In the genomic region with DNA sequence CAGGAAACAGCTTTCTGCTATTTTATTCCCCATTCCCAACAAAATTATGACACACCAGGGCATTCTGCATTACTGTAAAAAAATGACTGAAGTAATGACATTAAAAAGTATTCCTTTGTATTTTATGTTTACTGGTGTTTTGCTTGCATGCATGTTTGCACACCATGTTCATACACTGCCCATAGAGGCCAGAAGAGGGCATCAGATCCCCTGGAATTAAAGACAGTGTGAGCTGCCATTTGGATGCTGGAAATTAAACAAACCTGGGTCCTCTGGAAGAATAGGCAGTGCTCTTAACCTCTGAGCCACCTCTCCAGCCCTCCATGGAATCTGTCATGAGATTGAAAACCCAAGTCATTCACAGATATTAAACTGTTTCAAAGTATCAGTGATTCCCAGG, we compare ENCODE assay signal across 8 mouse cellular contexts.
DNase-seq lines count a peak whose midpoint lies in the region; ATAC-seq and TF ChIP-seq lines count a peak whose summit lies in the region.
"Had no signal": no experiment of that assay in that cellular context is flagged by ENCODE, and none has a peak within 500 bp of the region (broad histone marks: within the 10 kb centered on the region; RNA-seq: fewer than 3 reads in every experiment).

No protein-coding gene starts in this region.

- no peak overlapping the region for H3K27ac ChIP-seq in hindbrain, embryonic 11.5 days (ENCODE audit: low read depth, low read length)
- no peak overlapping the region for H3K27ac ChIP-seq in hindbrain, embryonic 12.5 days
- H3K27ac ChIP-seq in CH12.LX (ENCODE audit: insufficient read depth, low read depth): no peak overlapping the region
- H3K27ac ChIP-seq: embryonic facial prominence, embryonic 15.5 days had no signal

- in situ Hi-C loops in CH12.LX (cut with MboI; ENCODE audit: low pct_ligation_motif_present, low pct_unique_long_range_greater_than_20kb, low sequenced_read_pairs): loop anchor here (10.0 kb wide), 1 partner anchor 202 kb away; the partner anchor contains the start of gene Pla2g10

- no peaks in the 10 kb centered on the region for H3K9me3 ChIP-seq in hindbrain, embryonic 11.5 days (ENCODE audit: control insufficient read depth, low read length)
- no peaks in the 10 kb centered on the region for H3K9me3 ChIP-seq in hindbrain, embryonic 12.5 days (replicated peaks)
- no peaks in the 10 kb centered on the region for H3K9me3 ChIP-seq in CH12.LX (replicated peaks; ENCODE audit: low read length)
- H3K9me3 ChIP-seq: embryonic facial prominence, embryonic 15.5 days had no signal

- TF ChIP-seq RAD21 in CH12.LX (IDR thresholded peaks at IDR 0.05; ENCODE audit: low read depth, low read length): peak; percentile 75

- TF ChIP-seq POLR2A in CH12.LX (IDR thresholded peaks at IDR 0.05; ENCODE audit: low read depth, low read length): no peak

- peak; percentile 63 to 78; a peak in 3 of 4 replicates for TF ChIP-seq CTCF in CH12.LX (conservative IDR thresholded peaks at IDR 0.05 in 1 of 2, IDR thresholded peaks at IDR 0.05 in 1 of 2; ENCODE audit: low read depth in 2 of 2, low read length in 2 of 2)

- no peaks in the 10 kb centered on the region for H3K79me2 ChIP-seq in CH12.LX (replicated peaks; ENCODE audit: control insufficient read depth, extremely low read depth, insufficient read depth, poor library complexity, severe bottlenecking)

- H3K36me3 ChIP-seq in hindbrain, embryonic 11.5 days (ENCODE audit: control insufficient read depth, insufficient read depth, low read length): no peaks in the 10 kb centered on the region
- no peaks in the 10 kb centered on the region for H3K36me3 ChIP-seq in hindbrain, embryonic 12.5 days
- H3K36me3 ChIP-seq in CH12.LX (replicated peaks in 1 of 2; ENCODE audit: control insufficient read depth in 1 of 2, insufficient read depth in 1 of 2, low read length in 1 of 2): peaks cover 0 to 21% of the 10 kb centered on the region in 2 experiments
- H3K36me3 ChIP-seq: embryonic facial prominence, embryonic 15.5 days had no signal

- H3K4me1 ChIP-seq in hindbrain, embryonic 11.5 days (replicated peaks; ENCODE audit: control insufficient read depth, insufficient read depth, low read length): no peaks in the 10 kb centered on the region
- no peaks in the 10 kb centered on the region for H3K4me1 ChIP-seq in hindbrain, embryonic 12.5 days
- H3K4me1 ChIP-seq in CH12.LX (ENCODE audit: control insufficient read depth in 1 of 2, insufficient read depth in 2 of 2): no peaks in the 10 kb centered on the region
- H3K4me1 ChIP-seq: embryonic facial prominence, embryonic 15.5 days had no signal

- no peak overlapping the region for H3K4me3 ChIP-seq in hindbrain, embryonic 11.5 days (ENCODE audit: low read depth, low read length)
- H3K4me3 ChIP-seq in hindbrain, embryonic 12.5 days: no peak overlapping the region
- H3K4me3 ChIP-seq in CH12.LX (replicated peaks in 1 of 3; ENCODE audit: low read depth in 2 of 3, low read length in 2 of 3, poor library complexity in 1 of 3): no peak overlapping the region
- H3K4me3 ChIP-seq: embryonic facial prominence, embryonic 15.5 days had no signal

- no peak overlapping the region for H3K4me2 ChIP-seq in hindbrain, embryonic 11.5 days (replicated peaks; ENCODE audit: low read depth, low read length)
- no peak overlapping the region for H3K4me2 ChIP-seq in hindbrain, embryonic 12.5 days (replicated peaks)
- H3K4me2 ChIP-seq in CH12.LX (ENCODE audit: insufficient read depth, low read depth, poor library complexity, severe bottlenecking): no peak overlapping the region
- H3K4me2 ChIP-seq: embryonic facial prominence, embryonic 15.5 days had no signal

- H3K9ac ChIP-seq in hindbrain, embryonic 11.5 days (ENCODE audit: low read depth, low read length): no peak overlapping the region
- H3K9ac ChIP-seq in hindbrain, embryonic 12.5 days: no peak overlapping the region
- no peak overlapping the region for H3K9ac ChIP-seq in CH12.LX (ENCODE audit: insufficient read depth, low read depth)
- H3K9ac ChIP-seq: embryonic facial prominence, embryonic 15.5 days had no signal

- H3K27me3 ChIP-seq in hindbrain, embryonic 11.5 days (ENCODE audit: control insufficient read depth, insufficient read depth, low read length): no peaks in the 10 kb centered on the region
- H3K27me3 ChIP-seq in hindbrain, embryonic 12.5 days: no peaks in the 10 kb centered on the region
- H3K27me3 ChIP-seq in CH12.LX (replicated peaks): no peaks in the 10 kb centered on the region
- H3K27me3 ChIP-seq: embryonic facial prominence, embryonic 15.5 days had no signal

- dilution Hi-C loops in CH12.LX (cut with MboI; ENCODE audit: extremely low pct_ligation_motif_present, extremely low pct_unique_long_range_greater_than_20kb, low sequenced_read_pairs): no loop called here

- no peak for TF ChIP-seq EP300 in CH12.LX (IDR thresholded peaks at IDR 0.05; ENCODE audit: low read length)

- ATAC-seq in hindbrain, embryonic 11.5 days (ENCODE audit: low FRiP score): no peak
- no peak for ATAC-seq in hindbrain, embryonic 12.5 days (ENCODE audit: low FRiP score)

- DNase-seq in hindbrain, embryonic 11.5 days (ENCODE audit: low spot score): peak; percentile 18
- peak; percentile 46 for DNase-seq in CH12.LX (ENCODE audit: extremely low read depth)
- peak; percentile 68 for DNase-seq in NIH3T3 (ENCODE audit: low read depth)
- peak; percentile 29 to 57 for DNase-seq in kidney, postnatal 36 days
- no peak for DNase-seq in spleen, adult 18-20 months
- DNase-seq in right cerebral cortex, postnatal 14 days: no peak

TF ChIP-seq in CH12.LX, 34 proteins besides CTCF, POLR2A, EP300 and RAD21:
- TF ChIP-seq SMC3 (IDR thresholded peaks at IDR 0.05; ENCODE audit: low read depth, low read length): peak; percentile 57
- TF ChIP-seq NELFE (IDR thresholded peaks at IDR 0.05; ENCODE audit: low read depth, low read length): no peak
- TF ChIP-seq RCOR1 (conservative IDR thresholded peaks at IDR 0.05; ENCODE audit: low read depth, low read length): no peak

Comparison
In these comparisons a context has a peak if more than half of its experiments do, and no peak if none do; other contexts are left out.
1. DNase-seq: peak in hindbrain, embryonic 11.5 days (single experiment), CH12.LX (single experiment), NIH3T3 (single experiment) and kidney, postnatal 36 days (2 of 2); none in spleen, adult 18-20 months (0 of 2) and right cerebral cortex, postnatal 14 days (single experiment).